In the genomic region with DNA sequence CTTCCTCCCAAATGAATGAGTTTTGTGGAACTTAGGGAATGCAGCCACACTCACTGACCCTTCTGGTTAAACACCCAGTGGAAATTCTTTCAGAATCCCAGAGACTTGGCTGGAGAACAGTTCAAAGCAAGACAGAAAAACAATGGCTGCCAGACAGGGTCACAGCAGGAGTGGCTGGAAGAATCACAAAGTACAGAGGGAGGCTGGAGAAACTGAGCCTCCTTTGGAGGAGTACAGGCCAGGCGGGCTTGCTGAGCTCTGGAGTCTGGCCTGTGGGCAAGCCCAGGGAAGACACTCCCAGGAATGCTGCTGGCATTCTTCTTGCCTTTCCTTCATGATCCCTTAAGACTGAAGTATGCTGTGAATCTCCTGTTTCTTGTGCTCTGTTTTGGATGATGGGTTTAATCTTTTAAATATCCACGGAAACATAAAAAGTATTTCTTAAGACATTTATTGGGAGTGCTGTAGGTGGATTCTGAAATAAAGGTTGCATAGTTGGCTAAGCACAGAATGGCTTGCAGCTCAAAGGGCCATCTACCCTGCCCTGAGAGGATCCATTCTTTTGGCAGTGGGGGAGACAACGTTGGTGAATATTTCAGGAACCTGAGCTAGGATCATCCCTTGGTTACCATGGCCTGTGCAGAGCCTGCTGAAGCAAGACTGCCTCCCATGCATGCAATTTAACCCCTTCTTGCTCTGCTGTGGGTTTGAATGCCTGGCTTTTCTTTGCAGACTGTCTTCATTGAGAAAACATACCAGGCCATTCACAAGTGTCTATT, we compare ENCODE assay signal across 10 mouse cellular contexts.
A peak's percentile ranks its signal among the peaks of the same experiment; 100 is the strongest.
DNase-seq lines count a peak whose midpoint lies in the region; ATAC-seq lines count a peak whose summit lies in the region.
"Had no signal": no experiment of that assay in that cellular context is flagged by ENCODE, and none has a peak within 500 bp of the region (broad histone marks: within the 10 kb centered on the region; RNA-seq: fewer than 3 reads in every experiment).

No protein-coding gene starts in this region.

- no peak; the same call in 1 of the 2 replicates for ATAC-seq in forebrain, embryonic 11.5 days (replicated peaks; ENCODE audit: low FRiP score)
- no peak; the same call in 1 of the 2 replicates for ATAC-seq in forebrain, embryonic 12.5 days (ENCODE audit: low FRiP score)
- no peak for ATAC-seq in midbrain, embryonic 13.5 days
- ATAC-seq in heart, embryonic 11.5 days (replicated peaks; ENCODE audit: insufficient number of reproducible peaks, low FRiP score, low TSS enrichment), result no peak
- ATAC-seq: intestine, postnatal 0 days had no signal

- H3K9ac ChIP-seq in forebrain, embryonic 11.5 days (ENCODE audit: low read length), result no peak overlapping the region
- H3K9ac ChIP-seq in forebrain, embryonic 12.5 days, result no peak overlapping the region
- no peak overlapping the region for H3K9ac ChIP-seq in midbrain, embryonic 13.5 days (replicated peaks)
- no peak overlapping the region for H3K9ac ChIP-seq in heart, embryonic 11.5 days (ENCODE audit: low read depth, low read length)
- H3K9ac ChIP-seq: lung, embryonic 15.5 days had no signal

- 23% methylated on average over 3 of the region's 3 CpGs for WGBS in forebrain, embryonic 11.5 days
- WGBS in forebrain, embryonic 12.5 days, result 28% methylated on average over 3 of the region's 3 CpGs
- 14% methylated on average over 3 of the region's 3 CpGs for WGBS in midbrain, embryonic 10.5 days
- 10% methylated on average over 3 of the region's 3 CpGs for WGBS in midbrain, embryonic 13.5 days
- 45% methylated on average over 3 of the region's 3 CpGs for WGBS in heart, embryonic 11.5 days (ENCODE audit: insufficient replicate concordance)

- H3K36me3 ChIP-seq in forebrain, embryonic 11.5 days (ENCODE audit: control insufficient read depth, insufficient read depth, low read length), result no peaks in the 10 kb centered on the region
- no peaks in the 10 kb centered on the region for H3K36me3 ChIP-seq in forebrain, embryonic 12.5 days (replicated peaks)
- no peaks in the 10 kb centered on the region for H3K36me3 ChIP-seq in midbrain, embryonic 10.5 days
- H3K36me3 ChIP-seq in midbrain, embryonic 13.5 days, result no peaks in the 10 kb centered on the region
- H3K36me3 ChIP-seq in heart, embryonic 11.5 days (ENCODE audit: control insufficient read depth, insufficient read depth, low read length), result no peaks in the 10 kb centered on the region
- H3K36me3 ChIP-seq: lung, embryonic 15.5 days had no signal

- no peak overlapping the region for H3K27ac ChIP-seq in forebrain, embryonic 11.5 days (ENCODE audit: low read depth, low read length)
- H3K27ac ChIP-seq in forebrain, embryonic 12.5 days, result no peak overlapping the region
- H3K27ac ChIP-seq in midbrain, embryonic 10.5 days (replicated peaks), result peak overlapping the region; percentile 64
- no peak overlapping the region for H3K27ac ChIP-seq in midbrain, embryonic 13.5 days
- no peak overlapping the region for H3K27ac ChIP-seq in heart, embryonic 11.5 days (ENCODE audit: low read depth, low read length)
- H3K27ac ChIP-seq: lung, embryonic 15.5 days had no signal

- H3K9me3 ChIP-seq in forebrain, embryonic 11.5 days (ENCODE audit: control insufficient read depth, low read length), result no peaks in the 10 kb centered on the region
- no peaks in the 10 kb centered on the region for H3K9me3 ChIP-seq in forebrain, embryonic 12.5 days
- H3K9me3 ChIP-seq in midbrain, embryonic 10.5 days (replicated peaks), result no peaks in the 10 kb centered on the region
- H3K9me3 ChIP-seq in midbrain, embryonic 13.5 days, result no peaks in the 10 kb centered on the region
- H3K9me3 ChIP-seq in heart, embryonic 11.5 days (replicated peaks; ENCODE audit: control insufficient read depth, low read length), result no peaks in the 10 kb centered on the region
- H3K9me3 ChIP-seq: lung, embryonic 15.5 days had no signal

- H3K4me1 ChIP-seq in forebrain, embryonic 11.5 days (replicated peaks; ENCODE audit: control insufficient read depth, insufficient read depth, low read length), result no peaks in the 10 kb centered on the region
- peaks cover 7% of the 10 kb centered on the region for H3K4me1 ChIP-seq in forebrain, embryonic 12.5 days
- peaks cover 19% of the 10 kb centered on the region for H3K4me1 ChIP-seq in midbrain, embryonic 10.5 days
- peaks cover 7% of the 10 kb centered on the region for H3K4me1 ChIP-seq in midbrain, embryonic 13.5 days (replicated peaks)
- no peaks in the 10 kb centered on the region for H3K4me1 ChIP-seq in heart, embryonic 11.5 days (ENCODE audit: control insufficient read depth, insufficient read depth, low read length)
- H3K4me1 ChIP-seq: lung, embryonic 15.5 days had no signal

- H3K4me2 ChIP-seq in forebrain, embryonic 11.5 days (ENCODE audit: low read depth, low read length, severe bottlenecking), result no peak overlapping the region
- no peak overlapping the region for H3K4me2 ChIP-seq in forebrain, embryonic 12.5 days
- H3K4me2 ChIP-seq in midbrain, embryonic 13.5 days (replicated peaks), result no peak overlapping the region
- H3K4me2 ChIP-seq in heart, embryonic 11.5 days, result no peak overlapping the region
- H3K4me2 ChIP-seq: lung, embryonic 15.5 days had no signal

- DNase-seq in forebrain, embryonic 11.5 days (ENCODE audit: low spot score), result peak; percentile 50
- peak; percentile 39 for DNase-seq in midbrain, embryonic 10.5 days (ENCODE audit: low spot score)
- peak; percentile 35 for DNase-seq in embryo, embryonic 11 days
- peak; percentile 7 to 32 for DNase-seq in kidney, postnatal 4 days
- no peak for DNase-seq in thymus, postnatal 25 days

- H3K27me3 ChIP-seq in forebrain, embryonic 11.5 days (ENCODE audit: control insufficient read depth, insufficient read depth, low read length), result no peaks in the 10 kb centered on the region
- H3K27me3 ChIP-seq in forebrain, embryonic 12.5 days, result no peaks in the 10 kb centered on the region
- H3K27me3 ChIP-seq in midbrain, embryonic 10.5 days (ENCODE audit: low read depth, poor library complexity, severe bottlenecking), result no peaks in the 10 kb centered on the region
- no peaks in the 10 kb centered on the region for H3K27me3 ChIP-seq in midbrain, embryonic 13.5 days
- H3K27me3 ChIP-seq in heart, embryonic 11.5 days (ENCODE audit: control insufficient read depth, insufficient read depth, low read length), result no peaks in the 10 kb centered on the region
- H3K27me3 ChIP-seq: lung, embryonic 15.5 days had no signal

- no peak overlapping the region for H3K4me3 ChIP-seq in forebrain, embryonic 11.5 days (ENCODE audit: low read depth, low read length)
- H3K4me3 ChIP-seq in forebrain, embryonic 12.5 days (replicated peaks), result no peak overlapping the region
- H3K4me3 ChIP-seq in midbrain, embryonic 10.5 days, result no peak overlapping the region
- H3K4me3 ChIP-seq in midbrain, embryonic 13.5 days (replicated peaks), result no peak overlapping the region
- H3K4me3 ChIP-seq in heart, embryonic 11.5 days (ENCODE audit: low read depth, low read length), result no peak overlapping the region
- H3K4me3 ChIP-seq: lung, embryonic 15.5 days had no signal
